Mouse (Mus musculus): ENCODE results near the gene Abhd12.
A peak's percentile ranks its signal among the peaks of the same experiment; 100 is the strongest.
"Not testable (repeated sequence)": the region's sequence is repeated elsewhere in the genome, so short reads cannot be mapped to it uniquely, and the experiment has no call there.

Gene Abhd12

GRCm38 (mm10) chr2:150904272-150904935 lies at the start of gene Abhd12:
Gene Abhd12 (minus strand): TSS chr2:150904741.
- peak; percentile 98 for DNase-seq (ENCODE audit: low spot score)

GRCm38 (mm10) chr2:150951201-150951600 lies 46.7 kb upstream of the Abhd12 start:
- no peak for DNase-seq (ENCODE audit: low spot score)

GRCm38 (mm10) chr2:150950056-150950455 lies 45.5 kb upstream of the Abhd12 start:
- DNase-seq (ENCODE audit: low spot score): no peak

- no peak for DNase-seq (ENCODE audit: low spot score)
Observed at GRCm38 (mm10) chr2:150949652-150950051, 45.1 kb upstream of the Abhd12 start.

GRCm38 (mm10) chr2:150948786-150949185 lies 44.2 kb upstream of the Abhd12 start:
- no peak for DNase-seq (ENCODE audit: low spot score)

- DNase-seq (ENCODE audit: low spot score): not testable (repeated sequence)
Observed at GRCm38 (mm10) chr2:150947880-150948611, 43.5 kb upstream of the Abhd12 start.

- DNase-seq (ENCODE audit: low spot score): not testable (repeated sequence)
Observed at GRCm38 (mm10) chr2:150947341-150947740, 42.8 kb upstream of the Abhd12 start.

- no peak for DNase-seq (ENCODE audit: low spot score)
Observed at GRCm38 (mm10) chr2:150944017-150944416, 39.5 kb upstream of the Abhd12 start.

- DNase-seq (ENCODE audit: low spot score): no peak
Observed at GRCm38 (mm10) chr2:150934659-150935058, 30.1 kb upstream of the Abhd12 start.

- DNase-seq (ENCODE audit: low spot score): no peak
Observed at GRCm38 (mm10) chr2:150933482-150933881, 28.9 kb upstream of the Abhd12 start.

- no peak for DNase-seq (ENCODE audit: low spot score)
Observed at GRCm38 (mm10) chr2:150930806-150931205, 26.3 kb upstream of the Abhd12 start.

- DNase-seq (ENCODE audit: low spot score): no peak
Observed at GRCm38 (mm10) chr2:150929156-150929555, 24.6 kb upstream of the Abhd12 start.

- DNase-seq (ENCODE audit: low spot score): no peak
Observed at GRCm38 (mm10) chr2:150927038-150927720, 22.6 kb upstream of the Abhd12 start.

GRCm38 (mm10) chr2:150923505-150923904 lies 19.0 kb upstream of the Abhd12 start:
- DNase-seq (ENCODE audit: low spot score): no peak

GRCm38 (mm10) chr2:150923026-150923425 lies 18.5 kb upstream of the Abhd12 start:
- DNase-seq (ENCODE audit: low spot score): no peak

GRCm38 (mm10) chr2:150922165-150922564 lies 17.6 kb upstream of the Abhd12 start:
- no peak for DNase-seq (ENCODE audit: low spot score)

GRCm38 (mm10) chr2:150921697-150922096 lies 17.2 kb upstream of the Abhd12 start:
- DNase-seq (ENCODE audit: low spot score): peak; percentile 21

GRCm38 (mm10) chr2:150920543-150920942 lies 16.0 kb upstream of the Abhd12 start:
- no peak for DNase-seq (ENCODE audit: low spot score)

GRCm38 (mm10) chr2:150918720-150919119 lies 14.2 kb upstream of the Abhd12 start:
- no peak for DNase-seq (ENCODE audit: low spot score)

- no peak for DNase-seq (ENCODE audit: low spot score)
Observed at GRCm38 (mm10) chr2:150915786-150916185, 11.2 kb upstream of the Abhd12 start.

- no peak for DNase-seq (ENCODE audit: low spot score)
Observed at GRCm38 (mm10) chr2:150914781-150915515, 10.4 kb upstream of the Abhd12 start.

- DNase-seq (ENCODE audit: low spot score): no peak
Observed at GRCm38 (mm10) chr2:150910295-150910881, 5.8 kb upstream of the Abhd12 start.

Measured in layer of hippocampus, adult 11-12 months (tissue).